8 mouse cellular contexts compared by ENCODE assay signal in genomic region chr11:119904621-119905286, GRCm38 (mm10). TPM values are rescaled to one million over a fixed set of nuclear protein-coding genes. Genes with fewer than 3 reads are reported as not detected.
A peak's percentile ranks its signal among the peaks of the same experiment; 100 is the strongest.
DNase-seq lines count a peak whose midpoint lies in the region; ATAC-seq and TF ChIP-seq lines count a peak whose summit lies in the region.

No protein-coding gene starts in this region.

- peak; percentile 85 for ATAC-seq in forebrain, postnatal 0 days
- ATAC-seq in intestine, embryonic 16.5 days, result peak; percentile 57
- ATAC-seq in limb, embryonic 11.5 days (ENCODE audit: insufficient number of reproducible peaks, low FRiP score, low TSS enrichment, low read depth), result peak; percentile 46
- ATAC-seq in midbrain, embryonic 16.5 days, result peak; percentile 61
- ATAC-seq in stomach, embryonic 14.5 days (ENCODE audit: insufficient number of reproducible peaks, insufficient read depth, low FRiP score, low read depth), result peak; percentile 59; the same call in 1 of the 2 replicates

- no peak for DNase-seq in testis, postnatal 14 days (ENCODE audit: low spot score)
- peak; percentile 76 to 84 for DNase-seq in cerebellum, adult 18-20 months
- DNase-seq in forebrain, postnatal 0 days, result peak; percentile 88
- peak; percentile 84 for DNase-seq in limb, embryonic 11.5 days (ENCODE audit: low spot score)

- no peak overlapping the region for H3K4me2 ChIP-seq in forebrain, postnatal 0 days (ENCODE audit: low read depth)
- H3K4me2 ChIP-seq in intestine, embryonic 16.5 days (ENCODE audit: low read depth, low read length), result no peak overlapping the region
- H3K4me2 ChIP-seq in limb, embryonic 11.5 days (ENCODE audit: low read depth, severe bottlenecking), result no peak overlapping the region
- no peak overlapping the region for H3K4me2 ChIP-seq in midbrain, embryonic 16.5 days (ENCODE audit: low read length)
- H3K4me2 ChIP-seq in stomach, embryonic 14.5 days (replicated peaks; ENCODE audit: low read depth, low read length), result no peak overlapping the region

- no peak for TF ChIP-seq POLR2A in testis, adult 2 months (IDR thresholded peaks at IDR 0.05; ENCODE audit: control insufficient read depth, low read depth, low read length)

- whole genome bisulfite sequencing in forebrain, postnatal 0 days, result 32% methylated on average over 5 of the region's 5 CpGs
- 32% methylated on average over 5 of the region's 5 CpGs for WGBS in intestine, embryonic 16.5 days
- 35% methylated on average over 5 of the region's 5 CpGs for WGBS in limb, embryonic 11.5 days
- 32% methylated on average over 5 of the region's 5 CpGs for WGBS in midbrain, embryonic 16.5 days
- 27% methylated on average over 5 of the region's 5 CpGs for WGBS in stomach, embryonic 14.5 days

- no peaks in the 10 kb centered on the region for H3K9me3 ChIP-seq in forebrain, postnatal 0 days (ENCODE audit: low read length)
- H3K9me3 ChIP-seq in intestine, embryonic 16.5 days (ENCODE audit: control insufficient read depth, low read length), result no peaks in the 10 kb centered on the region
- no peaks in the 10 kb centered on the region for H3K9me3 ChIP-seq in limb, embryonic 11.5 days (ENCODE audit: control insufficient read depth, low read length)
- H3K9me3 ChIP-seq in midbrain, embryonic 16.5 days (replicated peaks; ENCODE audit: control insufficient read depth, low read length, poor library complexity, severe bottlenecking), result no peaks in the 10 kb centered on the region
- no peaks in the 10 kb centered on the region for H3K9me3 ChIP-seq in stomach, embryonic 14.5 days (ENCODE audit: control insufficient read depth, low read depth, low read length)

- no peak overlapping the region for H3K4me3 ChIP-seq in testis, adult 2 months (ENCODE audit: control insufficient read depth, low read depth, low read length)
- H3K4me3 ChIP-seq in forebrain, postnatal 0 days (ENCODE audit: low read depth, low read length), result no peak overlapping the region
- H3K4me3 ChIP-seq in intestine, embryonic 16.5 days (ENCODE audit: low read length), result no peak overlapping the region
- no peak overlapping the region for H3K4me3 ChIP-seq in limb, embryonic 11.5 days (ENCODE audit: low read depth, low read length)
- H3K4me3 ChIP-seq in midbrain, embryonic 16.5 days (ENCODE audit: low read depth, low read length), result no peak overlapping the region
- no peak overlapping the region for H3K4me3 ChIP-seq in stomach, embryonic 14.5 days (ENCODE audit: low read depth, low read length)

- H3K36me3 ChIP-seq in testis, adult 2 months (ENCODE audit: control insufficient read depth, insufficient read depth, low read length), result no peaks in the 10 kb centered on the region
- H3K36me3 ChIP-seq in forebrain, postnatal 0 days (ENCODE audit: insufficient read depth), result no peaks in the 10 kb centered on the region; the same call in 1 of the 2 replicates
- H3K36me3 ChIP-seq in intestine, embryonic 16.5 days (ENCODE audit: control insufficient read depth, insufficient read depth, low read length), result no peaks in the 10 kb centered on the region
- H3K36me3 ChIP-seq in limb, embryonic 11.5 days (ENCODE audit: control insufficient read depth, insufficient read depth, low read length), result no peaks in the 10 kb centered on the region
- no peaks in the 10 kb centered on the region for H3K36me3 ChIP-seq in midbrain, embryonic 16.5 days (ENCODE audit: control insufficient read depth, insufficient read depth, low read length)
- H3K36me3 ChIP-seq in stomach, embryonic 14.5 days (ENCODE audit: control insufficient read depth, insufficient read depth, low read length), result no peaks in the 10 kb centered on the region

- peaks cover 15% of the 10 kb centered on the region for H3K4me1 ChIP-seq in testis, adult 2 months (ENCODE audit: control insufficient read depth, insufficient read depth, low read length)
- H3K4me1 ChIP-seq in forebrain, postnatal 0 days (ENCODE audit: insufficient read depth), result peaks cover 3% of the 10 kb centered on the region; the same call in 1 of the 2 replicates
- no peaks in the 10 kb centered on the region for H3K4me1 ChIP-seq in intestine, embryonic 16.5 days (ENCODE audit: control insufficient read depth, insufficient read depth, low read length)
- peaks cover 3% of the 10 kb centered on the region for H3K4me1 ChIP-seq in limb, embryonic 11.5 days (ENCODE audit: control insufficient read depth, insufficient read depth, low read length)
- 0 out of 2 replicates have a peak, but pooled peaks cover 2% of the 10 kb centered on the region for H3K4me1 ChIP-seq in midbrain, embryonic 16.5 days (ENCODE audit: control insufficient read depth, insufficient read depth, low read length)
- H3K4me1 ChIP-seq in stomach, embryonic 14.5 days (ENCODE audit: control insufficient read depth, insufficient read depth, low read length), result no peaks in the 10 kb centered on the region

- H3K27me3 ChIP-seq in testis, adult 2 months (ENCODE audit: control insufficient read depth, insufficient read depth, low read length), result no peaks in the 10 kb centered on the region
- H3K27me3 ChIP-seq in forebrain, postnatal 0 days (ENCODE audit: insufficient read depth, low read length), result no peaks in the 10 kb centered on the region
- H3K27me3 ChIP-seq in intestine, embryonic 16.5 days (replicated peaks; ENCODE audit: control insufficient read depth, insufficient read depth, low read length), result 0 out of 2 replicates have a peak, but pooled peaks cover 5% of the 10 kb centered on the region
- H3K27me3 ChIP-seq in limb, embryonic 11.5 days (ENCODE audit: control insufficient read depth, insufficient read depth, low read length), result 0 out of 2 replicates have a peak, but pooled peaks cover 2% of the 10 kb centered on the region
- no peaks in the 10 kb centered on the region; the same call in none of the 2 replicates for H3K27me3 ChIP-seq in midbrain, embryonic 16.5 days (ENCODE audit: control insufficient read depth, insufficient read depth, low read depth, low read length)
- H3K27me3 ChIP-seq in stomach, embryonic 14.5 days (ENCODE audit: control insufficient read depth, insufficient read depth, low read length), result no peaks in the 10 kb centered on the region

- TF ChIP-seq CTCF in testis, adult 2 months (IDR thresholded peaks at IDR 0.05; ENCODE audit: control insufficient read depth, insufficient read depth, insufficient replicate concordance, low read depth, low read length), result peak; percentile 72; the same call in 1 of the 2 replicates
- TF ChIP-seq CTCF in forebrain, postnatal 0 days (IDR thresholded peaks at IDR 0.05; ENCODE audit: low read depth), result peak; percentile 99

- H3K27ac ChIP-seq in testis, adult 2 months (ENCODE audit: control insufficient read depth, insufficient read depth, low read depth, low read length), result no peak overlapping the region
- no peak overlapping the region for H3K27ac ChIP-seq in forebrain, postnatal 0 days (ENCODE audit: low read depth, low read length)
- H3K27ac ChIP-seq in intestine, embryonic 16.5 days (ENCODE audit: low read length), result no peak overlapping the region
- H3K27ac ChIP-seq in limb, embryonic 11.5 days (replicated peaks; ENCODE audit: low read depth, low read length), result no peak overlapping the region
- no peak overlapping the region for H3K27ac ChIP-seq in midbrain, embryonic 16.5 days (ENCODE audit: low read length)
- no peak overlapping the region for H3K27ac ChIP-seq in stomach, embryonic 14.5 days (ENCODE audit: low read length)

- no peak overlapping the region for H3K9ac ChIP-seq in forebrain, postnatal 0 days
- no peak overlapping the region for H3K9ac ChIP-seq in intestine, embryonic 16.5 days (ENCODE audit: low read depth, low read length)
- H3K9ac ChIP-seq in limb, embryonic 11.5 days (ENCODE audit: low read length), result no peak overlapping the region
- H3K9ac ChIP-seq in midbrain, embryonic 16.5 days (ENCODE audit: low read depth, low read length), result no peak overlapping the region
- H3K9ac ChIP-seq in stomach, embryonic 14.5 days (replicated peaks; ENCODE audit: low read depth, low read length), result no peak overlapping the region

RNA-seq across cellular contexts. Expression of gene Chmp6, which starts 8.5 kb away (rescaled TPM):
- 47.8 and 53.8 TPM in 2 replicates for polyA plus RNA-seq in testis, adult 2 months (2012; rRNA removed)
- total RNA-seq in forebrain, postnatal 0 days (2014; rRNA removed), result 91.1 and 91.9 TPM in 2 replicates
- polyA plus RNA-seq in forebrain, postnatal 0 days (2015; fragmentation: Nextera tagmentation; extraction: Ambion mirVana), result 102 and 105 TPM in 2 replicates
- 92.2 and 94.3 TPM in 2 replicates for polyA plus RNA-seq in intestine, embryonic 16.5 days (2015; fragmentation: Nextera tagmentation; extraction: Ambion mirVana)
- 101 and 109 TPM in 2 replicates for polyA plus RNA-seq in limb, embryonic 11.5 days (2014; fragmentation: Nextera tagmentation; extraction: Ambion mirVana)
- polyA plus RNA-seq in midbrain, embryonic 16.5 days (2015; fragmentation: Nextera tagmentation; extraction: Ambion mirVana), result 109 and 115 TPM in 2 replicates
- 85.9 and 89.5 TPM in 2 replicates for polyA plus RNA-seq in stomach, embryonic 14.5 days (2014; fragmentation: Nextera tagmentation; extraction: Ambion mirVana)

RNA-seq across cellular contexts. Expression of gene Baiap2, which starts 37.8 kb away (rescaled TPM):
- 151 and 183 TPM in 2 replicates for polyA plus RNA-seq in testis, adult 2 months (2012; rRNA removed)
- total RNA-seq in forebrain, postnatal 0 days (2014; rRNA removed), result 42.3 and 52.0 TPM in 2 replicates
- polyA plus RNA-seq in forebrain, postnatal 0 days (2015; fragmentation: Nextera tagmentation; extraction: Ambion mirVana), result 31.1 and 36.6 TPM in 2 replicates
- polyA plus RNA-seq in intestine, embryonic 16.5 days (2015; fragmentation: Nextera tagmentation; extraction: Ambion mirVana), result 10.1 and 11.8 TPM in 2 replicates
- polyA plus RNA-seq in limb, embryonic 11.5 days (2014; fragmentation: Nextera tagmentation; extraction: Ambion mirVana), result 14.8 and 17.7 TPM in 2 replicates
- polyA plus RNA-seq in midbrain, embryonic 16.5 days (2015; fragmentation: Nextera tagmentation; extraction: Ambion mirVana), result 14.7 and 15.7 TPM in 2 replicates
- 27.6 and 28.0 TPM in 2 replicates for polyA plus RNA-seq in stomach, embryonic 14.5 days (2014; fragmentation: Nextera tagmentation; extraction: Ambion mirVana)
